Mouse (Mus musculus): ENCODE data around the gene Hrg.
"Not testable (repeated sequence)": the region's sequence is repeated elsewhere in the genome, so short reads cannot be mapped to it uniquely, and the experiment has no call there.

The Hrg gene

GRCm38 (mm10) chr16:22950840-22951395 is at the start of gene Hrg:
TSS of gene Hrg (plus strand) at chr16:22951072.
- no peak for DNase-seq (ENCODE audit: low read depth)

GRCm38 (mm10) chr16:22901326-22901725 is 49.5 kb upstream of the Hrg start:
- DNase-seq (ENCODE audit: low read depth): no peak

- no peak for DNase-seq (ENCODE audit: low read depth)
Measured at GRCm38 (mm10) chr16:22909290-22909689, 41.6 kb upstream of the Hrg start.

DNA sequence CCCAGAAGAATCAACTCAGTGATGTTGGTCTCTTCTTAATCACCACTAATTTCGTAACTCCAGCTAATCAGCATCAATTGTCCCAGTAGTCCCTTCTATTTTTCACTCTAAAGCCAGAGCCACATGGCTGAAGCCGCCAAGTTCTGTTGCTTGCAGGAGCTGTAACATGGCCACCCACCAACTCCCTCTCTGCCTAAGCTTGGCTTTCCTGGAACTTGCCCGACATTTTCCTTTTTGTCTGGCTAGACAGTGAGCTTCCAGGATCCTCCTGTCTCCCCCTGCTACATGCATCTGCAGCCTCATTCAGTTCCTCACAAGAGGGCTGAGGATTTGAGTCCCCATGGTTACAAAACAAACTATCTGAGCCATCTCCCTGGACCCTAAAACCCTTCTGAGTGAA is 38.9 kb upstream of the Hrg start:
- DNase-seq (ENCODE audit: low read depth): no peak

DNA sequence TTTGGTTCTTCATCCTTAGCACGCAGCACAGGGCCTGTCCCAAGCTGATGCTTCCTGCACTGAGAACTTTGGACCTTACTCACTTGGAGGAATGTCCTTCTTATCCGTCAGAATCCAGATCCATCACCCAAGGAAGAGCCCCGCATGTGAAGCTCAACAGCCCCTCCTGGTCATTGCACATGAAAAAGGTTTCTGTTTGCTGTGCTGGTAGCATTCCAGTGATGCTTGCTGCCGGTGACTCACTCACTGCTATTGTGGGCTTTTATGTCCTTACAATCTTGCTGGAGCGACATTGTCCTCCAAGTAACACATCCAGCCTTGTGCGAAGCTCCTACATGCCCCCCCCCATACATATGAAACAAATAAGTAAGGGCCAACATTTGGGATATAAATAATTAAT is 38.0 kb upstream of the Hrg start:
- DNase-seq (ENCODE audit: low read depth): no peak

DNA sequence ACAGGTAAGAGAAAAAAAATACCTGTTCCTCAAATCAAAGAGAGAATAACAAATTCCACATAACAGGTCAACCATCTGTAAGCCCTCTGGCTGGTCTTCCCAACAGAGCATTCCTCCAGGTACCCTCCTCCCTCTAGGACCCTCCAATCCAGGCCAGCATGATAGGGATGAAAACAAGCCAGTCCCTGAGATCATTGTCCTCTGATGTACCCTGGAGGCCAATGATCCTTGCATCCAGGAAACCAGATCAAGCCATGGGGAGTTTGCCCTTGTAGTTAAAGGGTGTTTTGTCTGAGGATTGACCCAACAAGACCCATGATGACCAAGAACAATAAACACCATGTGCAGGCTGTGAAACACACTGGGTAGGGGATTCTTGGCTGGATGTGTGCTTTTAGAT is 36.6 kb upstream of the Hrg start:
- DNase-seq (ENCODE audit: low read depth): no peak

DNA sequence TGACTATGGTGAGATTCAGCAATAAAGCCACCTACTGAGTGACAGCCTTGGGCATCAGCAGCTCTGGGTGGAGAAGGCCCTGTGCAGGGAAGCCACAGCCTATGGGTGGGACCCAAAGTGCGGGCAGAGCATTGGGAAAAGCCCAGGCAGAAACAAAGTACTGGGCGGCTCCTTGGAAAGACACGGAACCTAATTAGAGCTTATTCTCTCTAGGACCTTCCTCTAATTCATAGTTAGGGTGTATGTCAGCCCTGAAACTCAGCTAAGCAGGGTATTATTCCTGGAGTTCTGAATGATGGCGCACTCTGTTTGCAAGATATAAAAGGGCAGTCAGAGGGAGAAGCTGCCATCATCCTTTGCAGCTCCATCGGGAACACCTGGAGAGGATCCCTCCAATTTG is 32.8 kb upstream of the Hrg start, which contains the start of gene Fetub:
Fetub (plus strand) TSS at position 301 of the 400 bp plus-strand sequence.
- no peak for DNase-seq (ENCODE audit: low read depth)

- DNase-seq (ENCODE audit: low read depth): no peak
Measured at GRCm38 (mm10) chr16:22918664-22919312, 32.1 kb upstream of the Hrg start.

DNA sequence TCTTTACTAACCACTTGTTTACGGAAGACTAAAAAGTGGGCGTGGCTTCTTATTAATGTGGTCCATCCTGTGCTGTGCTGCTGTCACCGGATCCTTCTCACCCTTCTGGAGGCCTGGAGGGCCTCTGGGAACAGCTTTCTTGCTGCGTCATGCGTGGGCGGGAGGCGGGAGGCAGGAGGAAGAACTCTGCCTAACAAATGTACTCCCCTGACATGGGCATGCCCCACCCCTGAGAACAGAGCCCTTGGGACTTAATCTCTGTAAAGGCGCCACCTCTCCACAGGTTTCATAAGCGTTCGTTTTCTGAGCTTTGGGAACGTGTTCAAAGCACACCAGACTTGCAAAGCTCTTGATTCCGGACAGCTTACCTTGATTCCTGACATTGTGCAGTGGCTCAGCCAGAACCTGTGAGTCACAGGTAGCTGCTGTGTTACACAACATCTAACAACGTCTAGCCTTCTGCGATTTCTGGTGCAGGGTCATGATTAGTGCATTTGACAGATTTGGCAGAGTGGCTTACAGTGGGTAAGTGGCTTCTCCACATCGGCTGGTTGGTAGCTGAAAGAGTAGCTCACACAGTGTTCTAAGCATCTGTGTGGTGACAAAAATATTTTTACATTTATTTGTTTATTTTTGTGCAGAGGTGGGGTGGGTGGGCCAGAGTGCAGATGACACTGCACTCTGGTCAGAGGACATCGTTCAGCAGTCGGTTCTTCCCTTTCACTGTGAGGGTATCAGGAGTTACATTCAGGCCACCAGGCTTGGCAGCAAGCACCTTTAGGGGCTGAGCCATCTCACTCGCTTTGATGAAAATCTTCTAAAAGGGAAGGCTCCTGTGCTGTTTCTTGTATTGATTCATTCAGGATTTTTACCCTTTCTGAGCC is 30.7 kb upstream of the Hrg start:
- DNase-seq (ENCODE audit: low read depth): no peak

DNA sequence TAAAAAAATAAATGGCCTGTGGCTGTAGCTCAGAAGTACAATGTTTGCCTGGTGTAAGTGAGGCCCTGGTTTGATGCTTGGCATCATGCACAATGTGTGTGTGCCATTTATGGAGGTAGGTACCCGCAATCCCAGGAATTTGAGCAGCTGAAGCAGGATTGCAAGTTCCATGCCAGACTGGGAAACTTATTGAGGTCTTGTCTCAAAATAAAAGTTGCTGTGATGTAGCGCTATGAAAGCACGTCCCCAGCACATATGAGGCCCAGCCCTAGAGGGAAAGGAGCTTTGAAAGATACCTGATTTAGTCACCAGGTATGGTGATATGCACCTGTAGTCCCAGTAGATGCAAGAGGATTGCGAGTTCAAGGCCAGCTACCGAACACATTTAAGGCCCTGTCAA is 29.1 kb upstream of the Hrg start:
- no peak for DNase-seq (ENCODE audit: low read depth)

DNA sequence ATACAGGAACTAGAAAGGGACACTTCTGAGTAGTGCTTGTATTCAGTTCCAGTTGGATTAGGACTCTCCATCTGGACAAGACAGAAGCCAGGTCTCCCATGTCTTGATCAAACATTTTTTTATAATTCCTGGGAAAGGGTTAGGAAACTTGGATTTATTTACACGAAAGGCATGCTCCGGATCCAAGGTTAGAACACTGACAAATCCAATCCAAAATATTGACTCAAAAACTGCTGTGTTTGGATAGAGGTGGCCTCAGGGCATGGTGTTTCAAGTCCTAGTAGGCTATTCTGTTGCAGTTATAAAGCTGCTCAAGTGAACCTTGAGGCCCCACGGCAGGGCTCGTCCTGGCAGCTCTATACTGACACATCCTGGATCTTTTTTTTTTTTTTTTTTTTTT is 28.4 kb upstream of the Hrg start:
- no peak for DNase-seq (ENCODE audit: low read depth)

DNA sequence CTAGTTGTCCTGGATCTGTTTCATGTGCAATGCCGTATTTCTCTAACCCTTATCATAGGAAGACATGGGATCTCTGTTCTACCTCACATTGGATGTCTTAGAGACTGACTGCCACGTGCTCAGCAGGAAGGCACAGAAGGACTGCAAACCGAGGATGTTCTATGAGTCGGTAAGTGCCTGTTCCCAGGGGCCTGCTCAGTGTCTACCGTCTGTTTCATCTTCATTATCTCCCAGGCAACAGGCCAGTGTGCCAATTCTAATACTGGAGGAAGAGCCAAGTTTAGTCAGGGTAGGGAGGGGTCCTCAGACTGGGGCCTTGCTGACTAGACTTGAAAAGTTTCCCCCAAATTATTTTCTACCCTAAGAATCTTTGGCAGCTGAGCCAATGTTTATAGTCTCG is 21.3 kb upstream of the Hrg start:
- no peak for DNase-seq (ENCODE audit: low read depth)

- no peak for DNase-seq (ENCODE audit: low read depth)
Measured at GRCm38 (mm10) chr16:22931431-22932200, 19.3 kb upstream of the Hrg start.

- no peak for DNase-seq (ENCODE audit: low read depth)
Measured at GRCm38 (mm10) chr16:22937631-22938030, 13.2 kb upstream of the Hrg start.

DNA sequence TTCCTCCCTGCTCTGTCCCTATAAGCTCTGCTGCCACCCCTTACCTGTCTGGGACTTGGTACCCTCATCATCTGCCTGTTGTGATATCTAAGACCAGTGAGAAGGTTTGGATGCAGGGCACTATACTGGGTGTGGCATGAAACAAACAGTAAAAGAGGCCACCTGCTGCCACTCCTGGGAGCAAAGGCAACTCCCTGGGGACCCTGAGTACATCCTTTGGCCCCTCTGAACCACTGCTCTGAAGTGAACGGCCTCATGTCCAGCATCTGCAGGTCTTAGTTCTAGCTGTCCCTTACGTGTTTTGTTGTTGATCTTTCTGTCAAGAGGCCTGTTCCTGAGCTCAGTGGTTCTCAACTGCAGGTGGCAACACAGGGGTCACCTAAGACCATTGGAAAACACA is 12.3 kb upstream of the Hrg start:
- DNase-seq (ENCODE audit: low read depth): no peak

DNA sequence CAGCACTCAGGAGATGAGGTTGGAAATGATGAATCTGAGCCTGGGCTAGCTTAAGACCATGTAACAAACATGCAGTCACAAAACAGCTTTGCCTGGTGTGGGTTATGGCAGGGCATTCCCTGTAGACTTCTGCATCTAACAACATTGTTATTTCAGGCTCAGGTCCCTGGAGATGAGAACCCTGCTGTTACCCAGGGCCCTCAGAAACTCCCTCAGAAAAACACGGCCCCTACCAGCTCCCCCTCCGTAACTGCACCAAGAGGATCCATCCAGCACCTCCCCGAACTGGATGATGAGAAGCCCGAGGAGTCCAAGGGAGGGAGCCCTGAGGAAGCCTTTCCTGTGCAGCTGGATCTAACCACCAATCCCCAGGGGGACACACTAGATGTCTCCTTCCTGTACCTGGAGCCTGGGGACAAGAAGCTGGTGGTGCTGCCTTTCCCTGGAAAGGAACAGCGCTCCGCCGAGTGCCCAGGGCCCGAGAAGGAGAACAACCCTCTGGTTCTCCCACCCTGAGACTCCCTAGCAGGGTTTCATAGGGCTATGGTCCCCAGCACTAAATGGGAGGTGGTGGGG is 11.7 kb upstream of the Hrg start:
- DNase-seq (ENCODE audit: low read depth): no peak

- not testable (repeated sequence) for DNase-seq (ENCODE audit: low read depth)
Measured at GRCm38 (mm10) chr16:22941825-22942476, 8.9 kb upstream of the Hrg start.

- DNase-seq (ENCODE audit: low read depth): no peak
Measured at GRCm38 (mm10) chr16:22947371-22947770, 3.5 kb upstream of the Hrg start.

DNA sequence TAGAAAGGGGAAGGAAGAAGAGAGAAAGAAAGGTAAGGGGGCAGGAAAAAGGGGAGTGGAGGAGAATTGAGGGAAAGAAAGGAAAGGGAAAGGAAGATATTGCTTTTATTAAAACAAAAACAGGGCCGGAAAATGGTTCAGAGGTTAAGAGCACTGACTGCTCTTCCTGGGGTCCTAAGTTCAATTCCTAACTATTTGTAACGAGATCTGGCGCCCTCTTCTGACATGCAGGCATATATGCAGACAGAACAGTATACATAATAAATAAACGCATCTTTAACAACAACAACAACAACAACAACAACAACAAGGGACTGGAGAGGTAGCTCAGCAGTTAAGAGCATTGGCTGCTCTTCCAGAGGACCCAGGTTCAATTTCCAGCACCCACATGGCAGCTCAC is 2.2 kb downstream of the Hrg start:
- DNase-seq (ENCODE audit: low read depth): no peak

DNA sequence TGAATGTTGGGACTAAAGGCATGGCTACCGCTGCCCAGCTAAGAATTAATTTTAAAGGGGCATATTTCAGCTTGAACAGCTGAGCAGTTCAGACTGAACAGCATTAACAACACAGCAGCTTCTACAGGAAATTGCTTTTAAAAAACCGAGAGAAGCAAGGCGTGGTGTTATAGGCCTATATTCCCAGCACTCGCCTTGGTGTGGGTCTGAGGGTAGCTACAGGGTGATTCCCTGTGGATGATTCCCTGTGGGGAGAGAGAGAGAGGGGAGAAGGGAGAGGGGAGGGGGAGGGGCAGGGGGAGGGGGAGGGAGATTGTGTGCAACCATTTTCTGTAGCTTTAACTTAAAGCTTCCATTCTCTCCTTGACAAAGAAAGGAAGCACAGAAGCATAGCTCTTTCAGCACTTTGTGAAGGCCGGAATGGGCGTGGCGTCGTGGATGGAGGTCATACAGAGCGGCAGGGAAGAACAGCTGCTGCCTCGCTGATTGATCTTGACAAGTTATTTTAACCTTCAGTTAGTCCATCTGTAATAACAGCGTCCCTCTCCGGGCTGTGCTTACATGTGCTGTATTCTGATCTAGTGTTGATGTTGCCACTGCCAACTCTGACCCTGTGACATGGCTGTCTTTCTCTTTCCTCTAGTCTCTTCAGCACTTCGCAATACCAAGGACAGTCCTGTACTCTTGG is 4.7 kb downstream of the Hrg start:
- DNase-seq (ENCODE audit: low read depth): no peak

DNA sequence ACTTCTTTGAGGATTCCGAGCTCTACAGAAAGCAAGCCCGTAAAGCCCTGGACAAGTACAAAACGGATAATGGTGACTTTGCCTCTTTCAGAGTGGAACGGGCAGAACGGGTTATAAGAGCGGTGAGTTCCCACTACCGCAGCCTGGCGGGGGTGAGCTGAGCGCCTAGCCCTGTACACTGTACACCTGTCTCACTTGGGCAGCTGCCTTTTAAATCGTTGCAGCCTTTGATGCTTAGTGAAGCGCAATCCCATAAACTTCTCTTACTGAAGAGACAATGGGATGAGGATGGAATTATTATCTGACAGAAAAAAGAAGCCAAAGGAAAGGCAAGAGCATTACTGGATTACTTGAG is 5.2 kb downstream of the Hrg start:
- DNase-seq (ENCODE audit: low read depth): no peak
